Mouse (Mus musculus): ENCODE data around the gene Rnf215. TPM values are rescaled to one million over a fixed set of nuclear protein-coding genes. Genes with fewer than 3 reads are reported as not detected.

Gene Rnf215
- 84.3 and 90.4 TPM in 2 replicates for total RNA-seq (2014; rRNA removed)
- polyA plus RNA-seq (2015; fragmentation: Nextera tagmentation; extraction: Ambion mirVana) = 49.7 and 51.0 TPM in 2 replicates

DNA sequence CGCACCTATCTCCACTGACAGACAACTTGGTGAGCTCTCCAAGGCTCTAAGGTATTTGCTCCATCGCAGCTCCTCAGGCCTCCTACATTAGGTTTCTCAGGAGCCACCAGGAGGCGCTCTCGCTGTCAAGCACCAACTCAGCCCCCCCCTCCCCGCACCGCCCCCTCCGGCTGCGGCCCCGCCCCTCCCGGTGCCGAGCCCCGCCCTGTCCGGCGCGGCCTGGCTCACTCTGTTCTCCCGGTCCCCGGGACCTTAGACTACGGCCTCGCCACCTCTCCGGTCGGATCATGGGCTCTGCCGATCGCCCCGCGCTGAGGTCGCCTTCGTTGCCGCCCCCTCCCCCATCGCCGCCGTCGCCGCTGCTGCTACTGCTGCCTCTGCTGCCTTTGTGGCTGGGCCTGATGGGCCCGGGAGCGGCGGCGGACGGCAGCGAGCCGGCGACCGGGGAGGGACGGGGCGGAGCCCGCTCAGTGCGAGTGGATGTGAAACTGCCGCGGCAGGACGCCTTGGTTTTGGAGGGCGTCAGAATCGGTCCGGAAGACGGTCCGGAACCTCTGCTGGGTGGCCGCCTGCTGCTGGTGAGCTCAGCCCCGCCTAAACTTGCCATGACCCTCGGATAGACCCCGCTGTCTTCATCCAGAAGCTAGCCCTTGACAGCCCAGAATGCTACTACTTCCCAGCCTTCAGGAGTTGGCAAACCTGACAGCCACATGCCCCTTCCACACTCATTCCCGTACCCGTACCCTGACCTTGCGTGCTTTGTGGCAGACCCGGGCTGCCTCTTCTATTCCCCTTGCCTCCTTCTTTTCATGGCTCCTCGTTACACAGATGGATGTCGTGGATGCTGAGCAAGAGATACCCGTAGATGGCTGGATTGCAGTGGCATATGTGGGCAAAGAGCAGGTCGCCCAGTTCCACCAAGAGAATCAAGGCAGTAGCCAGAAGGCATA is at the start of gene Rnf215:
Gene Rnf215 (plus strand): TSS at position 217 of the 950 bp plus-strand sequence.
- peaks cover 17% of the 10 kb centered on the region for H3K36me3 ChIP-seq (ENCODE audit: insufficient read depth, low read length)
- H3K4me1 ChIP-seq (ENCODE audit: insufficient read depth, low read length) = peaks cover 14% of the 10 kb centered on the region
- peak within 1 kb of the TSS; percentile 89 for H3K4me2 ChIP-seq (ENCODE audit: low read depth, low read length)
- DNase-seq (ENCODE audit: low spot score) (peak; percentile 97), ATAC-seq (peak; percentile 92)
- 1% methylated on average over 63 of the region's 66 CpGs for WGBS
- H3K27ac ChIP-seq = peak within 1 kb of the TSS; percentile 95
- H3K9ac ChIP-seq (replicated peaks; ENCODE audit: low read length) = peak within 1 kb of the TSS; percentile 98
- no peaks in the 10 kb centered on the region for H3K9me3 ChIP-seq (ENCODE audit: low read length)
- H3K4me3 ChIP-seq (ENCODE audit: low read length) = peak within 1 kb of the TSS; percentile 91
- peak; percentile 77 for TF ChIP-seq CTCF (IDR thresholded peaks at IDR 0.05; ENCODE audit: low read depth)
- no peaks in the 10 kb centered on the region for H3K27me3 ChIP-seq (ENCODE audit: insufficient read depth, low read length)

DNA sequence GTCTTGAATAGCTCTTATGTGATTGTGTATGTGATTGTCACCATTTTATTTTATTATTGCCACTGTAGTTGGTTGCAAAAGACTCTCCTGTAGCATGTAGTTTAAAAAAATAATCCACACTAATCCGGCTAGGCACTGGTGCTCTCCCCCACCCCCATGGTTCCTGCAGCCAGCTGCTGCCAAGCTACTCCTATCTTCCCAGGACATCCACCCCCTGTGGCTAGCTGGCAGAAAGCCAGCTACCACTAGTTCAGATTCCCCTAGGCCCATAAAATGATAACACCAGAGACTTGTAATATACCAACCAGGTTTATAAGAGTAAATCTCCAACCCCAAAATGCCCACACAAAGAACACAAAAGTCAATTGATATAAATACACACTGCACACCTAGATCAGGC is 48.8 kb upstream of the Rnf215 start:
- ATAC-seq = no peak
- Histone ChIP-seq H3K9ac (replicated peaks; ENCODE audit: low read length) (no peak overlapping the region), H3K9me3 (ENCODE audit: low read length) (no peaks in the 10 kb centered on the region), H3K27ac (no peak overlapping the region), H3K36me3 (ENCODE audit: insufficient read depth, low read length) (peaks cover 4% of the 10 kb centered on the region; the same call in 1 of the 2 replicates), H3K27me3 (ENCODE audit: insufficient read depth, low read length) (no peaks in the 10 kb centered on the region), H3K4me2 (ENCODE audit: low read depth, low read length) (no peak overlapping the region), H3K4me3 (ENCODE audit: low read length) (no peak overlapping the region), H3K4me1 (ENCODE audit: insufficient read depth, low read length) (no peaks in the 10 kb centered on the region)
- no peak for DNase-seq (ENCODE audit: low spot score)
- TF ChIP-seq CTCF (IDR thresholded peaks at IDR 0.05; ENCODE audit: low read depth) = no peak
- 44% methylated on average over 1 of the region's 1 CpGs for WGBS

DNA sequence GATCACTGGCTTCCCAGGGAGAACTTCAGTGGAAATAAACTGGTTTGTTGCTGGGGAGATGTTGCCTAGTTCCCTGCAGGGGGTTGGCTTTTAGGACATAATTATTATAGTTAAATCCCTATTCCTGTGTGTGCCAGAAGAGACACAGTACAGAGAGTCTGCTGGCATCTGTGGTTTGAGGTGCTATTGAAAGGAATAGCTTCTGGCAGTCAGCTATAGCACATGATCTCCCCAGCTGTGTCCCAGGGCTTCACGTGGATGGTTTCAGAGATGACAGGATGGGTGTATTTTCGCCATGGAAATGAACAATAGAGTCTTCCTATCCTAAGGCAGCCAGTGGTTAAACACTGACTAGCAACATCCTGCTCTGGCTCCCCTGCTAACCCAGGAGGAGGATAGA is 47.7 kb upstream of the Rnf215 start:
- Histone ChIP-seq H3K4me1 (ENCODE audit: insufficient read depth, low read length) (no peaks in the 10 kb centered on the region), H3K4me2 (ENCODE audit: low read depth, low read length) (no peak overlapping the region), H3K9ac (replicated peaks; ENCODE audit: low read length) (no peak overlapping the region), H3K27me3 (ENCODE audit: insufficient read depth, low read length) (no peaks in the 10 kb centered on the region), H3K36me3 (ENCODE audit: insufficient read depth, low read length) (peaks cover 9% of the 10 kb centered on the region; the same call in 1 of the 2 replicates), H3K9me3 (ENCODE audit: low read length) (no peaks in the 10 kb centered on the region), H3K4me3 (ENCODE audit: low read length) (no peak overlapping the region), H3K27ac (no peak overlapping the region)
- WGBS = 25% methylated on average over 2 of the region's 2 CpGs
- DNase-seq (ENCODE audit: low spot score) = peak; percentile 48
- ATAC-seq = peak; percentile 55; the same call in 1 of the 2 replicates
- no peak for TF ChIP-seq CTCF (IDR thresholded peaks at IDR 0.05; ENCODE audit: low read depth)

DNA sequence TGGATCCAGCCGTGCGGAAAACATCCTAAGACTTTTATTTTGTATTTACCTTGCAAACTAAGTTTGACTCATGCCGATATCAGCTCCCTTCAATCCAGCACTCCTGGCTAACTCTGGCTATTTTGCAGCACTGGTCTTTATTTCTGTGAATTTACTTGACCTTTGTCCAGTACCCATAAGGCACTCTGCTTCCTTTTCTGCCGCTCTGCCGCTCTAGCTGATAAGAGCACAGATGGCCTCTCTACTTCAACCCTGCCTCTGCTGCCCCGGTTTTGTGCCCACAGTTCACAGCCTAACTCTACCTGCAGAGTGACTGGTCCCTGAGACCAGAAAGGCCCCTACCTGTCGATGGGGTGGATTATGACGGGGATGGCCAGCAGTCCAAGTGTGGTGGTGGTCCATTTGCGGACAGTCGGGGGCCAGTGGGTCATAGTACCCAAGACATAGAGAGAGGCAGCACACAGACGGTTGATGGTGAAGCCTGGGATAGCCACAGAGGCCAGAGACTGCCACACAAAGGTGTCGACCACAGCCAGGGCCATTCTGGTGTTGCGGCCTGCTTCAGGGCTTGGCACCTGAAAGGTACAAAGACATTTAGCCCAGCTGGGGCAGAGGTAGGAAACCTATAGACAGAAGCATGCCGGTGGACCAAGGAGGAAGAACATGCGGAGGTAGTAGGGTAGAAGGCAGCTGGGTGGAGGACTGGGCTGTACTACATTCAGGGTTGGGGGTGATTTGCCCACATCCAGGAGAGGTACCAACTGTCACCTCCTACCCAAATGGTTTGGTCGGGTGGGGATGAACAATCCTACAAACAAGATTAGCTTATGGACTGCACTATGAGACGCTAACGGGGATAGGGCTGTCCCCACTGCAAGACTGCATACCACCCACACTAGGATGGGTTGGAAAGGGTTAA is 41.3 kb upstream of the Rnf215 start:
- DNase-seq (ENCODE audit: low spot score) = peak; percentile 39
- Histone ChIP-seq H3K4me1 (ENCODE audit: insufficient read depth, low read length) (peaks cover 14% of the 10 kb centered on the region; the same call in 1 of the 2 replicates), H3K9ac (replicated peaks; ENCODE audit: low read length) (peak overlapping the region; percentile 37; the same call in 1 of the 2 replicates), H3K9me3 (ENCODE audit: low read length) (no peaks in the 10 kb centered on the region), H3K36me3 (ENCODE audit: insufficient read depth, low read length) (peaks cover 9% of the 10 kb centered on the region; the same call in 1 of the 2 replicates), H3K27ac (no peak overlapping the region), H3K4me3 (ENCODE audit: low read length) (peak overlapping the region; percentile 44), H3K27me3 (ENCODE audit: insufficient read depth, low read length) (no peaks in the 10 kb centered on the region), H3K4me2 (ENCODE audit: low read depth, low read length) (peak overlapping the region; percentile 72)
- whole genome bisulfite sequencing = 83% methylated on average over 18 of the region's 18 CpGs
- peak; percentile 13; the same call in 1 of the 2 replicates for ATAC-seq
- no peak for TF ChIP-seq CTCF (IDR thresholded peaks at IDR 0.05; ENCODE audit: low read depth)

DNA sequence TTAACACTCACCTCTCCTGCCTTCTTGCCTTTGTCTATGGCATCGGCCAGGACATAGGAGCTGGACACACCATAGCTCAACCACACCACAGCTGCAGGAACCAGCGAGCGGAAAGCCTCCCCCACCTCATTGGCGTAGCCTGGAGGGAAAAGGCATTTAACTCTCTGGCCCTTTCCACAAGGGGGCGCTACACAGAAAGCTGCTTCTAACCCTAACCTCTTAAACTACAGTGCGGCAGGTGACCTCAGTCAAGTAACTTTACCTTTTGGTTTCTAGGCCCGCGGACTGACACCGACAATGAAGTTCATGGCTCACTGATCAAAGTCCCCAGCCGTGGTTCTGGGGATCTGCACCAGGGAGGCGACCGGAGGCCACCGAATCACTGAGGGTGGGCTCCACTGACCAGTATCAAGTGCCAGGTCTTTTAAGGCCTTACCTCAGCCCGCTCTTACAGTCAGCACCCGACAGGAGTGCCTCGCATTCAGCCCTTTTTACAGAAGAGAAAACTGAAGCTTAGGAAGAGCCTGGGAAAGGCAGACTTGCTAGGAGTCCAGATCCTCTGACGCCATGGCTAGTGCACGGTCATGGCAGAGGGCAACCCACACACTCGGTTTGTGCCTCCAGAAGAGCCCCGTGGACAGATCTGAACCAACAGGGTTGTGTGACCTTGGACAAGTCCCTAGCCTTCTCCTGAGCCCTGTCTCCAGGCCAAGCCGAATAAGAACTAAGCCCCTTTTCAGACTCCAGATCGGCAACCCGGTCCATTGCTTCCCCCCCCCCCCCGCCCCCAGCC is 40.4 kb upstream of the Rnf215 start:
- peak; percentile 71 for DNase-seq (ENCODE audit: low spot score)
- Histone ChIP-seq H3K4me3 (ENCODE audit: low read length) (peak overlapping the region; percentile 44), H3K4me1 (ENCODE audit: insufficient read depth, low read length) (peaks cover 14% of the 10 kb centered on the region; the same call in 1 of the 2 replicates), H3K36me3 (ENCODE audit: insufficient read depth, low read length) (peaks cover 9% of the 10 kb centered on the region; the same call in 1 of the 2 replicates), H3K4me2 (ENCODE audit: low read depth, low read length) (peak overlapping the region; percentile 72), H3K9ac (replicated peaks; ENCODE audit: low read length) (peak overlapping the region; percentile 37; the same call in 1 of the 2 replicates), H3K27ac (peak overlapping the region; percentile 62), H3K9me3 (ENCODE audit: low read length) (no peaks in the 10 kb centered on the region), H3K27me3 (ENCODE audit: insufficient read depth, low read length) (no peaks in the 10 kb centered on the region)
- WGBS = 6% methylated on average over 23 of the region's 24 CpGs
- ATAC-seq = no peak
- TF ChIP-seq CTCF (IDR thresholded peaks at IDR 0.05; ENCODE audit: low read depth) = peak; percentile 86
